Mouse (Mus musculus) T-helper 2 cell (primary cell): ENCODE measurements at regions not wholly inside any gene's neighbourhood (a gene's known extent, or its start where the extent isn't known, plus 50 kb on each side); places are given as distances from the start of the nearest gene placed in this dataset.

Source experiments
- in situ Hi-C: fragments of 300-600 bp; cut with MboI, MseI; formaldehyde crosslinking; loops from one replicate; pipeline ENCODE4 v1.15.1; 2025; ENCODE audit warnings: high pct_unique_total_duplicates

DNA sequence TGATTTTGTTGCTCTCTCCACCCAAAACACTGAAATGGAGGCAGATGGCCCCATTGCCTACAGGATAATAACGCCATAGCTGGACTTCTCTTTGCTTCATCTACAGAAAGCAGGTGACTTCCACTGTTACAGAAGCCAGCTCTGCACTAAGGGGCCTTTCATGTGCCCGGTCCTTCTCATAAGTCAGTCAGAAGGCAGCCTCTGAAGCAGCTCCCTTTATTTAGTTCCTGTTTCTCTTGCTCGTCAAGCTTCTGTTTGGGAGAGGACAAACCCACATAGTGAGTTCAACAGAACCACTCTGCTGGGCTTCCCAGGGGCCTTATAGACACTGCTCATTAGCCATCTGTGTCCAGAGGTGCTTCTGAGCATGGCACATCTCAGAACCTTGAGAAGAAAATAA, 205.1 kb upstream of the Hhip start:
- in situ Hi-C loops = no loop called here

DNA sequence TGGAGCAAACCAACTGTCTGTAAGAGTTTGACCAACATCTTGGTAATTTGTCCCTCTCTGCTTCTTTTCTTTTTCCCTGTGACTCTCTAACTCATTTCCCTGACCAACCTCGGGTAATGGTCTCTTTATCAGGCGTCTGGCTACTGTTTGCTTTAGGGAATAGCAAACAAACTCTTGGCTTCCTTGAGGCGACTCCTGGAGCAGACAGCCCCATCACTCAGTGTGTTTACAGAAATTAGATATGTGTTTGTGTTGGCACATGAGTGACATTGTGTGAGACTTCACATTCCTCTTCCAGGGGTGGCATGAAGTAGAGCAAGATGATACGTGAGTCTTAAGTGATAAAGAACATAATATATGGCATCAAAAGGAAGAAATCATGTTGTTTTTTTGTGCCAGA, 195.7 kb upstream of the Hhip start:
- in situ Hi-C loops = no loop called here

DNA sequence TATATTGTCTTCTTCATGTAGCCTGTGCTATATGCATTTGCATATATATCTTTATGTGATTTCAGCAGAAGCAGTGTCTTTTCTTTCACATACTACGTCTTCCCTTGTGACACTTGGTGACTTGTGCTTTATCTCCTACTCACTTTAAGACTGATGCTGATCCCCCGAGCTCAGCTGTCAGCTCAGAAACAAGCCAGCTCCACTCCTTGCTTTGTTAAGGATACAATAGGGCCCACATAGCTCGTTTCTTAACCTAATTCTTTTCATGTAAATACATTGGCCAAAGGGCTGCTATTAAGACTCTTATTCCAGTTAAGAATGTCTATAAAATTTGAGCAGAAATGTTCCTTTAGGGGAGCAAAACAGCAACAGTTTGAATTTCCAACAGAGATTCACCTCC, 193.8 kb upstream of the Hhip start:
- in situ Hi-C loops = no loop called here

DNA sequence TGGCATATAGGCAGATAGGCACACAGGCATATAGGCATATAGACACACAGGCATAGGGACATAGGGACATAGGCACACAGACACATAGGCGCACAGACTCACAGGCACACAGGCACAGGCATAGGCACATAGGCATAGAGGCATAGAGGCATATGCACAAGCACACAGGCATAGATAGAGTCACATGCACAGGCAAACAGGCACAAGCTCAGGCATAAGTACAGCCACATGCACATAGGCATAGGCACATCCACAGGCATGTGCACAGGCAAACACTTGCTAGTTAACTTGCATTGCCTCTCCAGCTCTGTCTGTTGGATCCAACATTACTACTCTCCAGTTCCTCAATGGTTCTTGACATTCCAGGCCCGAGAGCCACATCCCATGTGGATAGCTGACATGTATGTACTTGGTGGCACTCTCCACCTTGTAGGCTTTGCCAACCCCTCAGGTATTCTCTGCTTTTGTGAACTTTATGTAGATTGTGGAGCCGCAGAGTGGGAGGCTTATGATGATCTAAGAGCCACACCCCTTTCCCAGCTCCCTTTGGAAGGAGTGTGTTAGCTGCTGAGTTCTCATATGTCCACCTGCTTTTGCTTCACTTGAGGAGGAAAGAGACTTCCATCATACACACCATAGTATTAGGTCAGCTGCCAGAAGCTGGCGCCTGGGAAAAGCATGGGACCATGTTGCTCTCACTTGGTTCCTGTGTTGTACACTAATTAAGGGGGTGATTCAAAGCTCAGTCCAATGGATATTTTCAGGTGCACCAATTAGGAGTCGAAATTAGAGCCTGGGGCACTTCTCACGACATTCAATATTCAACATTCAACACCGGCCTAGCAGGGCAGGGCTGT, 192.7 kb upstream of the Hhip start:
- in situ Hi-C loops = no loop called here

DNA sequence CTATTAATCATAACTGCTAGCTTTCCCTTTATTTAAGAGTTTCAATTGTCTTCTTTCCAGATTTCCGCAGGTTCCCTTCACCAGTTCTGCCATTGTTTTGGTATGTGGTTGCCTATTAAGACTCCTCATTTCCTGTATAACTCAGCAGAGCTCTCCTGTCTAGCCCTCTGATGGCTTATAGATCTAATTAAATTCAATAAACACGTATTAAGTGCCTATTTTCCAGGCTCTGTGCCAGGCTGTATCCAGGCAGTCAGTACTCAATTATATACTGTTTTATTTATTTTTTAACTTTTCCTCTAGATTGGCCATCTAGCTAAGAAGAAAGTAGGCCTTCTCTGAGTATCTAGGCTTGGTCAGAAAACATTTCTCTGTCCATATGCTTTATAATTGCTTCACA, 192.0 kb upstream of the Hhip start:
- in situ Hi-C loops = no loop called here

DNA sequence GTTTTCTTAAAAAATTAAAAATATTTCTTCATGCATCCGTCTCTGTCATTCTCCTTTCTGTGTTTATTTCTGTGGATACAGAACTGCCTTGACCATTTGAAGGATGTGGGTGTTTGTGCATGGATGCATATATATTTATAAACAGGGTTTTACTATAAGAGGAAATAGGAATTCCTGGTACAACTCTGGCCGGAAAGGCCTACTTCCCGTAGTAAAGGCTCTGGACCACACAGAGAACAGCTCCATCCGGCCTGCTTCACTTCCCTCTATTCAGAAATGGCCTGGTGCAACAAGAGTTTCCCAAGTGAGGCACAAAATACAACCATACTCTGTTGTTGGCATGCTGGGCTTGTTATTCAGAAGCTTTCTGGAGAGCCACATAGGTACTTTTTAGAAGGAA, 182.1 kb upstream of the Hhip start:
- in situ Hi-C loops = no loop called here

DNA sequence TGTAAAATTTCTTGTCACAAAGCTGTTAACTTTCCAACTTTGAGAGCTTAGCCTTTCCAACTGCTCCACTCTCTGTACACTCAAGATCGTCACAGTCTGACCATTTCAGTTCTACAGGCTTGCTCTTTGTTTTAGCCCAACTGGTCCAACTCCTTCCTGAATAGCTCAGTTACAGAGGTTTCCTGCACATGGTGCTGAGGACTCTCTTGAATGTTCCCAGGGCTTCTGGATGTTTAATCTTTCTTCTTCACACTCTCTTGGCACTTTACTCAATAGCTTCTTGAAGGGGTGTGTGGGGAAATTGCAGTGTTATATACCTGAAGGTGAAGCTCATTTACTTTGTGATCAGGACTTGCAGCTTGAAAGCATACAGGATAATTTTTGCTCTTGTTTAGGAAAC, 152.6 kb upstream of the Hhip start:
- in situ Hi-C loops = loop anchor here (10.0 kb wide), 1 partner anchor 1116 kb away; no protein-coding TSS in a partner anchor

DNA sequence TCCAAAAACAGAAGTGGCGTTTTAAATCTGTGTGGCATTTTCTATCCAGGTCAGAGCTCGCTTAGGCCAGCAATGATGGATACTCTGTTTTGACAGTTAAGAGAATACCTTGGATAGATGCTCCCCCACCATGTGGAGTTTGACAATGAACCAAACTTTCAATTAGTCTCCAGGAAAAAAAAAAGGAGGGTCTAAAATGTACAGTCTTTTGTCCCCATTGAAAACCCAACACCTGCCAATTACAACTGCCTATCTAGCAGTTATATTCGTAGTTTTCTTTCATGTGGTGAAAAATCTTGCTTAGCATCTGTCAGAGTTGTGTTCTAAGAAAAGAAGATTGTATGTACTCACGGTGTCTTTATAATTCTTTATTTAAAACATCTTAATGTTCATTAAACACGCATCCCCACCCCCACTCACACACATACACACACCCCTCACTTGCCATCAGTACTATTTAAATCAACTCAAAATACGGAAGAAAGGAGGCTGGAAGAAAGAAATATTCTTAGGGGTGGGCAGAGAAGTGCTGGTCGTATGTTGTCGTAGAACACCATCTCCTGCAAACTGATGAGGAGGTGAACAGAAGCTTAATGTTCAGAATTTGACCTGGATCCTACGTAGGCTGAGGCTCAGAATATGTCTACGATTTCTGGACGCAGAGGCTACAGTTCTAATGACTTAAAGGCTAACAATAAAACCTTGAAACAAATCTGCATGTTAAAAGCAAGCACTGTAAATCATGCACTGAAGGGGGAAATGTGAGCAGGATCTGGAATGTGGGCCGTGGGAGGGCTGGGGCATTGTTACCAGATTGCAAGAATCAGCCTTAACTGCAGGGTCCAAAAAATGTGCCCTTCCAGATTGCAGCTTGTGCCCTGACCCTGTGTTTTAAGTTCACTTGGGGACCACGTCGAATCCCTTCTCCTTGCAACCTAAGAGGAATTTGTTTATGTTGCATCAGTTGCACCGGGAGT, 147.2 kb upstream of the Hhip start:
- in situ Hi-C loops = no loop called here

DNA sequence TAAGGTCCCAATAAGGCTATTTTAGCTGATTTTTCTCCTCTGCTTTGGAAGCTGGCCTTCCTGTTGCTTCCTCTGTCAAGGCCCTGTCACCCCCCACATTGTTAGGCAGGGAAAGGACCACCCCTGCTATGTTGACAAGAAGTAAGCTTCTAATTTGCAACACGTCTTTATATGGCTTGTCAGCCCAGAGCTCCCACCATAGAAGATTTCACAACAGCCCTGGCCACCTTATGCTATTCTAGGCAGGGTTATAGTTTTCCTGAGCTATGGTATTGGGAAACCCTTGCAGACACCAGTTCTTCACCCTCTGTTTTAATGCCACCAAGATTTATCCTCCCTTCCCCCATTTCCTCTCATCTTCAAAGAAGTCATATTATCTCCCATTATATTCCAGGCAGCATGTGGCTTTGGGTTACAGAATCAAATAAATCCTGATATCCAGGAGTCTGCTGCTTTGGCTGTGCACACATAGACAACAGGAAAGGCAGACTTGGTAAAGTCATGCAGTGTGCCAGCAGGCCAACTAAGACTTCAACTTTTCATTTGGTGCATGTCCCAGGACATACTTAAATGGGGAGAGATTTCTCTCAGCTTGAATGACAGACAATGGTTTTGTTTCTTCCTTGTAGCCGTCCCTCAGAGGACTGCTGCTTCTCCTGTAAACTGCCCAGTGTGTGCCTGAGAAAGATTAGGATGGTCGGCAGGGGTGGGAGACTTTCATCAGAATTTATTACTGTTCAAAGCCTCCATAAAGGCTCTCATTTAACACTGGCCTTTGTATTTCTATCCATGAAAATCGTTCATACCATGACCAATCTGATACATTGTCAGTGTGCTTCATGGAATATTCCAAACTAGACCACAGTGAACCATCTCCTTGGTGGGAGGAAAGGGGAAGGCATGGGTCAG, 146.2 kb upstream of the Hhip start:
- in situ Hi-C loops = no loop called here

DNA sequence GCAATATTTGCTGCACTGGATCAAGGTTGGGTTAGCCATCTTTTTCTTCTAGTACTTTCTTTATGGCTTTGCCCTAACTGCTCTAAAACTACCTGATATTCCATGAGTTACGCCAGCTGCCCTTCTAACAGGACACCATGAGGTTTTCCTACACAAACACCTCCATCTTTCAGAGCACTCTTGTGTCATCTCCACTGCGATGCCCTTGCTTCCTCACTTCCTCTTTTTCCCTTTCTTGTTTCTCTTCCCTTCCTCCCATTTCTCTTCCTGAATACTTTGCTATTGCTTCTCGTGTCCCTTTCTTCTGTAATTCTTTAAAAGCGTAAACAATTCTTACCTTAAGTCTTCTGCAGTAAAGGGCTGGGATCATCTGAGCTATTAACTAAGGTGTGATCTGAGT, 139.9 kb upstream of the Hhip start:
- in situ Hi-C loops = no loop called here

DNA sequence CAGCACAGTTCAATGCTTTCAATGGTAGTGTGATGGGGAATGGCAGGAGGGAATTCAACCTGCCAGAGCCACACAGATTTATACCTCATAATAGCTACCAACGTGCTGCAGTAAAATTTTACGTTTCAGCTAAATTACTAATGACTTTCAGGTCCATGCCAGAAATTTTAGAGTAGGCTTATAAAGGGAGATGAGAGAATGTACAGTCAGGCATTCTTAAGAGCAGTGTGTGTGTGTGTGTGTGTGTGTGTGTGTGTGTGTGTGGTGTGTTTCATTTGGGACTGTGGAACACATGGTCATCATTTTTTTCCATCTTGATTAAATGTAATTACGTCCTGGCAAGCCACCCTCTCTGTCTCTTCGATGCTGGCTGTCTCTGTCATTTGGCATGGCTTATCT, 132.7 kb upstream of the Hhip start:
- in situ Hi-C loops = no loop called here

DNA sequence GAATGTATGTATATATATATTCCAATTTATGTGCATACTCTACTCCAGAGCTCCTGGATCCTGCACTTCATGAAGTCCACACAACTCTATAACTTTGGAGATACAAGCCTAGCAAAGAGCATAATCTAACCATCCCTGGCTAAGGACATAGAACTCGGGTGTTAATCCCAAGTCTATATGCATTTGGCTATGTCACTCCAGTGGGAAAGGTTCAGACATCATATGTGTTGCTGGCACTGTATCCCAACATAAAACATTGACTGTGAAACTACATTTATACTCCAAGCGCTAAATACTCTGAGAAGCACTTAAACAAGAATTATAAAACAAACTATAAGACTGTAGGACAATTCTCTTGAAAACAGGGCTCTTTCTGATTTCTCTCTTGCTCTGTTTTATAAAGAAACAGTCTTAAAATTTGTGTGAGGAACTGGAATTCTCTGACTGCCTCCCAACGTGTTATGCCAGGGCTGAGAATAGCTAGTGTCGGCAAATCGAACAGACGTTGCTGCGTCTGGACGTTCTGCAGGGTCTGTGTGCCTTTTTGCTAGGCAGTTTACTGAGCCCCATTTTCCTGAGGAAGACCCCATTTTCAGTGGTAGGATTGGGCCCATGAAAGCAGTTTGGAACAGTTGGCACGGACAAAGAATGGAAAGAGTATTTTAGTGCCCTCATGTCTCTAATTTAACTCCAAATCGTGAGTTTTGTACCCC, 132.1 kb upstream of the Hhip start:
- in situ Hi-C loops = no loop called here

DNA sequence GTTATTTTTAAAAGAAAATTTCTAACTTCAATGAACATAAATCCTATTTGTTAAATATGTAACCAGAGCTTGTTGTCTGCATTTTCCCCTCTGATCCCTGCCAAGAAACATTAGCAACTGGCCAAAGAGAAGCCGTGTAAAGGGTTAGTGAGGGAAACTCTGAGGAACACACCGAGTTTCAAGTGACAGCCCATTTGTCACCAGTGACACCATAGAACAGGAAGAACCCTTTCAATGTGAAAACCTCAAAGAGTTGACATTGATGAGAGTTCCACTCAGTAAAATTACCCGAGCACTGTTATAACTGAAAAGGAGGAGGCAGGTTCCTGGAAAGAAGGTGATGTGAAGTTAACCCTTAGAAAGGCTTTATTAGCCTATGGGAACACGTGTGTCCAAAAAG, 127.5 kb upstream of the Hhip start:
- in situ Hi-C loops = no loop called here

DNA sequence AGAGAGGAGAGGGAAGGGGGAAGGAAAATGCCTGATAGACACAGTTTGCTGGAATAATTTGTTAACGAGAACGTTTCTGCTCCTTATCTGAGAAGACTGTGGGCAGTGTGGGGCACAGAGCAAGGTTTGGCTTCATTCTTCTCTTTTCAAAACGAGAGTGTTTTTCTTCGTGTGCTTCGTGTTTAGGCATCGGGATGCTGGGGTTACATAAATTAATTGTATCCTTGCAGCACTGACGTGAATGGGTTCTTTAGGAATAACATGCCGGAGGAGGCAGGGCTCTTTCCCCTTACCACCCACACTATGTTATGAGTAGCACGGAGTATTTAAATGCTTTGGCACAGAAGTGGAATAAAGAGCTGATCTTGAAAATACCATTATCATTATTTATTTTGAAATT, 110.9 kb upstream of the Hhip start:
- in situ Hi-C loops = no loop called here

DNA sequence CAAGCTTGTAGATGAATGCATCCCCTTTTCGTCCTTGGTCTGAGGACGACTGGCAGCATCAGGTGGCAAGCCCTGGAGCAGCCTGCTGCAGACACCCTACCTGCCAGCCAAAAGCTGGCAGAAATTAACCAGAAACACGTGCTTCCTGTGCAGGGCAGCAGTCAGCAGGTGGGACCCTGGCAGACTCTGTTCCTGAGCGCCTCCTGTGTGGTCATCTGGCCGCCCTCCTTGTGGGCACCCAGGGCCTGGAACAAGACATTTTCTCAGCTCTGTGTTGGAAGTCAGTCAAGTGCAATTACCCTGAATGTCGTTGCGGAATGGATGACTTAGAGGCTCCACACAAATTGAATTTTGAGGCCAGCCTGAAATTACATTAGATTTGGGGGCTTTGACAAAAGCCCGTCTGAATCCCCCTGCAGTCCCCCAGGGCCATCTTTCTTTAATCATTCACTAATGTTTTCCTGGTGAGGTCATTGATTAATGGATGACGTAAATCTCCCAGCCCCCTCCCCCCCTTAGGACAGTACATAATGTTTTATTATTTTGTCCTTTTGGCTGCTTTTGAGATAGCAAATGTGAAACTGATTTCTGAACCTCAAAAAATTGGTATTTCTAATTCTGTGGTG, 91.8 kb upstream of the Hhip start:
- in situ Hi-C loops = no loop called here

DNA sequence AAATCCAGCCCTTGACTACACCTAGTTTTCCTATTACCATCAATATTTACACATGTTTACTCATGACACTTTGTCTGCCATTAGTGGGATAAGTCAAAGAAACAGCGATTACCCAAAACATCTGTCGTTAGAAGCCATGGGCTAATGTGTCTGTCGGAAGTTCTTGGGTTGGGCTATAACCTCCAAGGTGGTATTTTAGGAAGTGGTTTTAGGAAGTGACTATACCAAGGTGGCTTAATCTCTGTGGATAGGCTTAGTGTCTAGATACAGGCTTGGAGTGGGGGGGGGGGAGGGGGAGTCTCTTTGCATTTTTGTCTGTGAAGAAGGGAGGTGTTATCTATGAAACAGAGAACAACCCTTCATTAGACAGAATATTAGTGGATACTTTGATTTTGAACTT, 90.1 kb upstream of the Hhip start:
- in situ Hi-C loops = no loop called here

DNA sequence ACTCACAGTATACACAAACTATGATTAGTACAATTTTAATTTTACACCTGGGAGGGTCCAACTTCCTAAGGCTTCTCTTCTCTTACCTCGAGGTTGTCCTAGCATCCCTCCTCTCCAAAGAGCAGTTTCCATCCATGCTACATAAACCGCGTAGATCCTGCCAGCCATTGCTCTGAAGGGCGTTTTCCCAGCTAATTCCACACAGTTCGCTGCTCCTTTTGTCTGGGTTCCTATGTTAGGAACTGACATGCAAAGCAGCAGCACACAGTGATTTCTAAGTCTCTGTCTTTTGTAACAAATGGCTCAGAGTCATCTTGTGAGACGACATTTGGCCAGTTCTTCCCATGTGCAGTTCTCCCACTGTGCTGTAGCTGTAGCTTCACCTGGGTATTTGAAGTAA, 80.7 kb upstream of the Hhip start:
- in situ Hi-C loops = no loop called here

DNA sequence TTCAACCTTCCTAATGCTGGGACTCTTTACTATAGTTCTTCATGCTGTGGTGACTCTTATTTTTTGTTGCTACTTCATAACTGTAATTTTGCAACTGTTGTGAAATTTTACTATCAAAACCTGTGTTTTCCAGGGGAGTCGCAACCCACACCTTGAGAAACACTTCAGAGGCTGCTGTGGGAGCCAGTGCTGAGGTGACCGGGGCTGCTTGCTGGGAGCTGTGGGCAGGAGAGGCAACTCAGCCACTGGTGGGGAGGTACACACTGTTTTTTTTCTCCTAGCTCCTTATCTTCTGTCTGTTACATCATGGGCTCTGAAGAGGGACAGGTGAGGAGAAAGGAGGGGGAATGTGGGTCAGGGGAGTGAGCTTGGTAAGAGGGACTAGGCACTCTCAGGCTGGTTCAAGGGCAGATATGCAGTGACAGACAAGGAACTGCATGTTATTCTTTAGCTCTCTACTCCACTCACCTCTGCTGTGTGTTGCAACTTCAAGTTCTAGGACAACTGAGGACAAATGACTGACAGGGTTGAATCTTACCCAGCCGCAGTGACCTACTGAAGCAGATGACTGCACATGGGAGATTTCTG, 62.7 kb upstream of the Hhip start:
- in situ Hi-C loops = no loop called here

DNA sequence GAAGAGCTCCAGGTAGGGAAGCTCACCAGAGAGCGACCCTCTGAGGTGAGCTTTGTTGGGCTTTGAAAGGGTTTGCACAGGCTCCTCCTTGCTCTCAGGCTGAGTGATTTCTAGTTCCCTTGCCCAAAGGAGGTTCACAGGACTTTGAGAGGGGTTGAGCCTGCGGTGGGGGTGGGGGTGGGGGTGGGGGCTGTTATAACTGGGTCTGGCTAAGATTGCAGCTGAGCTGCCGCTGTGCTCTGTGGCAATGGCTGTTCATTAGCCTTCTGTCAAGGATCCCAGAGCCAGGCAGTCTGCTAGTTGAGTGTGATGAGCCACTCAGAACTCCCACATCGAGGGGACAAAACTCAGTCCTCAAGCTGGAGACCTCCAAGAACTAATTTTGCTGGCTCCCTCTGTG, 59.5 kb upstream of the Hhip start:
- in situ Hi-C loops = no loop called here
